Mouse (Mus musculus): ENCODE results near the gene Aicda.

Gene Aicda

GRCm38 (mm10) chr6:122601031-122601430 lies 47.4 kb downstream of the Aicda start:
- no peak for DNase-seq (ENCODE audit: low spot score)

- peak; percentile 14 for DNase-seq (ENCODE audit: low spot score)
Observed at GRCm38 (mm10) chr6:122601615-122602014, 48.0 kb downstream of the Aicda start.

GRCm38 (mm10) chr6:122602242-122602991 lies 48.8 kb downstream of the Aicda start, which contains the start of gene Apobec1:
TSS of gene Apobec1 (minus strand) at chr6:122602444.
- peak; percentile 92 for DNase-seq (ENCODE audit: low spot score)

GRCm38 (mm10) chr6:122602992-122603322 lies 49.4 kb downstream of the Aicda start:
- DNase-seq (ENCODE audit: low spot score): no peak

- no peak for DNase-seq (ENCODE audit: low spot score)
Observed at GRCm38 (mm10) chr6:122604260-122604659, 50.7 kb downstream of the Aicda start.

- no peak for DNase-seq (ENCODE audit: low spot score)
Observed at GRCm38 (mm10) chr6:122605483-122605882, 51.9 kb downstream of the Aicda start.

GRCm38 (mm10) chr6:122606661-122607060 lies 53.1 kb downstream of the Aicda start:
- no peak for DNase-seq (ENCODE audit: low spot score)

GRCm38 (mm10) chr6:122607700-122608099 lies 54.1 kb downstream of the Aicda start:
- DNase-seq (ENCODE audit: low spot score): no peak

- no peak for DNase-seq (ENCODE audit: low spot score)
Observed at GRCm38 (mm10) chr6:122608434-122609376, 55.1 kb downstream of the Aicda start.

GRCm38 (mm10) chr6:122609377-122609728 lies 55.8 kb downstream of the Aicda start:
- DNase-seq (ENCODE audit: low spot score): no peak

- no peak for DNase-seq (ENCODE audit: low spot score)
Observed at GRCm38 (mm10) chr6:122609771-122610170, 56.2 kb downstream of the Aicda start, which contains the start of gene Gdf3. TSS of gene Gdf3 (minus strand) at chr6:122610087.

GRCm38 (mm10) chr6:122612426-122612825 lies 58.8 kb downstream of the Aicda start:
- DNase-seq (ENCODE audit: low spot score): no peak
